Mouse (Mus musculus) testis, adult 2 months (tissue): ENCODE data around the gene Pak4.

Experiments used
- CTCF ChIP-seq: fragments of 200-500 bp; IDR thresholded peaks from 2 replicates; pipeline ENCODE4 v1.5.1; 2012; ENCODE audit warnings: low read depth, mild to moderate bottlenecking, inconsistent platforms, low read length, moderate library complexity; ENCODE audit not compliant: control insufficient read depth, insufficient read depth, insufficient replicate concordance
- POLR2A ChIP-seq: fragments of 200-500 bp; IDR thresholded peaks from 2 replicates; pipeline ENCODE4 v1.6.1; 2012; ENCODE audit warnings: low read depth, mild to moderate bottlenecking, inconsistent platforms, low read length, moderate library complexity; ENCODE audit not compliant: control insufficient read depth

- TF ChIP-seq CTCF (no peak), POLR2A (no peak)
Measured at GRCm38 (mm10) chr7:28555939-28556535, 41.9 kb downstream of the Pak4 start.
